Mouse (Mus musculus): ENCODE measurements around the gene Tbc1d10c. TPM values are rescaled to one million over a fixed set of nuclear protein-coding genes. Genes with fewer than 3 reads are reported as not detected.

Tbc1d10c gene
- polyA plus RNA-seq, 1 experiment from 2014 or later, result 0.58 TPM

- no peak overlapping the region for H3K9ac ChIP-seq (ENCODE audit: low read depth, low read length)
- no peak overlapping the region for H3K4me2 ChIP-seq (ENCODE audit: low read length)
- 66% methylated on average over 3 of the region's 3 CpGs for WGBS
- no peak overlapping the region for H3K27ac ChIP-seq (ENCODE audit: low read length)
- peaks cover 20% of the 10 kb centered on the region for H3K36me3 ChIP-seq (ENCODE audit: control insufficient read depth, insufficient read depth, low read length)
- H3K27me3 ChIP-seq (ENCODE audit: control insufficient read depth, insufficient read depth, low read depth, low read length), result no peaks in the 10 kb centered on the region
- H3K4me3 ChIP-seq (ENCODE audit: low read depth, low read length), result no peak overlapping the region
- H3K9me3 ChIP-seq (replicated peaks; ENCODE audit: control insufficient read depth, low read length, poor library complexity, severe bottlenecking), result no peaks in the 10 kb centered on the region
- H3K4me1 ChIP-seq (ENCODE audit: control insufficient read depth, insufficient read depth, low read length), result peaks cover 28% of the 10 kb centered on the region
- ATAC-seq, result no peak
These were observed 6.1 kb upstream of the Tbc1d10c start for GRCm38 (mm10) chr19:4197180-4197579.

- Histone ChIP-seq H3K36me3 (ENCODE audit: control insufficient read depth, insufficient read depth, low read length) (peaks cover 20% of the 10 kb centered on the region), H3K9me3 (replicated peaks; ENCODE audit: control insufficient read depth, low read length, poor library complexity, severe bottlenecking) (no peaks in the 10 kb centered on the region), H3K4me3 (ENCODE audit: low read depth, low read length) (no peak overlapping the region), H3K4me1 (ENCODE audit: control insufficient read depth, insufficient read depth, low read length) (peaks cover 24% of the 10 kb centered on the region), H3K9ac (ENCODE audit: low read depth, low read length) (no peak overlapping the region), H3K4me2 (ENCODE audit: low read length) (no peak overlapping the region), H3K27ac (ENCODE audit: low read length) (no peak overlapping the region), H3K27me3 (ENCODE audit: control insufficient read depth, insufficient read depth, low read depth, low read length) (no peaks in the 10 kb centered on the region)
- ATAC-seq, result no peak
- WGBS, result 68% methylated on average over 5 of the region's 5 CpGs
These were observed 5.5 kb upstream of the Tbc1d10c start for GRCm38 (mm10) chr19:4196548-4196947.

GRCm38 (mm10) chr19:4196048-4196447 lies 5.0 kb upstream of the Tbc1d10c start:
- peaks cover 25% of the 10 kb centered on the region for H3K4me1 ChIP-seq (ENCODE audit: control insufficient read depth, insufficient read depth, low read length)
- no peak overlapping the region for H3K9ac ChIP-seq (ENCODE audit: low read depth, low read length)
- no peak overlapping the region for H3K4me3 ChIP-seq (ENCODE audit: low read depth, low read length)
- H3K27me3 ChIP-seq (ENCODE audit: control insufficient read depth, insufficient read depth, low read depth, low read length), result no peaks in the 10 kb centered on the region
- H3K9me3 ChIP-seq (replicated peaks; ENCODE audit: control insufficient read depth, low read length, poor library complexity, severe bottlenecking), result no peaks in the 10 kb centered on the region
- ATAC-seq, result no peak
- 81% methylated on average over 2 of the region's 2 CpGs for WGBS
- H3K36me3 ChIP-seq (ENCODE audit: control insufficient read depth, insufficient read depth, low read length), result peaks cover 20% of the 10 kb centered on the region
- H3K27ac ChIP-seq (ENCODE audit: low read length), result no peak overlapping the region
- no peak overlapping the region for H3K4me2 ChIP-seq (ENCODE audit: low read length)

- H3K9ac ChIP-seq (ENCODE audit: low read depth, low read length), result no peak overlapping the region
- H3K4me2 ChIP-seq (ENCODE audit: low read length), result no peak overlapping the region
- no peaks in the 10 kb centered on the region for H3K9me3 ChIP-seq (replicated peaks; ENCODE audit: control insufficient read depth, low read length, poor library complexity, severe bottlenecking)
- 79% methylated on average over 12 of the region's 12 CpGs for WGBS
- peaks cover 14% of the 10 kb centered on the region for H3K4me1 ChIP-seq (ENCODE audit: control insufficient read depth, insufficient read depth, low read length)
- H3K27ac ChIP-seq (ENCODE audit: low read length), result no peak overlapping the region
- no peak overlapping the region for H3K4me3 ChIP-seq (ENCODE audit: low read depth, low read length)
- H3K36me3 ChIP-seq (ENCODE audit: control insufficient read depth, insufficient read depth, low read length), result peaks cover 20% of the 10 kb centered on the region
- H3K27me3 ChIP-seq (ENCODE audit: control insufficient read depth, insufficient read depth, low read depth, low read length), result no peaks in the 10 kb centered on the region
- no peak for ATAC-seq
These were observed 3.9 kb upstream of the Tbc1d10c start for GRCm38 (mm10) chr19:4194776-4195650.

- H3K9me3 ChIP-seq (replicated peaks; ENCODE audit: control insufficient read depth, low read length, poor library complexity, severe bottlenecking), result no peaks in the 10 kb centered on the region
- H3K4me3 ChIP-seq (ENCODE audit: low read depth, low read length), result no peak overlapping the region
- H3K4me1 ChIP-seq (ENCODE audit: control insufficient read depth, insufficient read depth, low read length), result peaks cover 13% of the 10 kb centered on the region
- H3K27me3 ChIP-seq (ENCODE audit: control insufficient read depth, insufficient read depth, low read depth, low read length), result no peaks in the 10 kb centered on the region
- H3K27ac ChIP-seq (ENCODE audit: low read length), result no peak overlapping the region
- ATAC-seq, result no peak
- H3K36me3 ChIP-seq (ENCODE audit: control insufficient read depth, insufficient read depth, low read length), result peaks cover 20% of the 10 kb centered on the region
- H3K4me2 ChIP-seq (ENCODE audit: low read length), result no peak overlapping the region
- no peak overlapping the region for H3K9ac ChIP-seq (ENCODE audit: low read depth, low read length)
- WGBS, result 91% methylated on average over 8 of the region's 8 CpGs
These were observed 3.1 kb upstream of the Tbc1d10c start for GRCm38 (mm10) chr19:4194021-4194724.

GRCm38 (mm10) chr19:4193129-4193528 lies 2.0 kb upstream of the Tbc1d10c start:
- no peak for ATAC-seq
- peak overlapping the region; percentile 75 for H3K4me2 ChIP-seq (ENCODE audit: low read length)
- peak overlapping the region; percentile 95 for H3K4me3 ChIP-seq (ENCODE audit: low read depth, low read length)
- H3K9ac ChIP-seq (ENCODE audit: low read depth, low read length), result peak overlapping the region; percentile 98
- peaks cover 20% of the 10 kb centered on the region for H3K36me3 ChIP-seq (ENCODE audit: control insufficient read depth, insufficient read depth, low read length)
- peaks cover 13% of the 10 kb centered on the region for H3K4me1 ChIP-seq (ENCODE audit: control insufficient read depth, insufficient read depth, low read length)
- H3K27ac ChIP-seq (ENCODE audit: low read length), result no peak overlapping the region
- no peaks in the 10 kb centered on the region for H3K27me3 ChIP-seq (ENCODE audit: control insufficient read depth, insufficient read depth, low read depth, low read length)
- 56% methylated on average over 6 of the region's 6 CpGs for WGBS
- no peaks in the 10 kb centered on the region for H3K9me3 ChIP-seq (replicated peaks; ENCODE audit: control insufficient read depth, low read length, poor library complexity, severe bottlenecking)

GRCm38 (mm10) chr19:4192251-4192985 lies 1.3 kb upstream of the Tbc1d10c start:
- H3K4me3 ChIP-seq (ENCODE audit: low read depth, low read length), result peak overlapping the region; percentile 95
- peak overlapping the region; percentile 89 for H3K27ac ChIP-seq (ENCODE audit: low read length)
- peak overlapping the region; percentile 98 for H3K9ac ChIP-seq (ENCODE audit: low read depth, low read length)
- H3K9me3 ChIP-seq (replicated peaks; ENCODE audit: control insufficient read depth, low read length, poor library complexity, severe bottlenecking), result no peaks in the 10 kb centered on the region
- peak overlapping the region; percentile 75 for H3K4me2 ChIP-seq (ENCODE audit: low read length)
- under 1% methylated on average over 46 of the region's 52 CpGs for WGBS
- ATAC-seq, result peak; percentile 61
- no peaks in the 10 kb centered on the region for H3K27me3 ChIP-seq (ENCODE audit: control insufficient read depth, insufficient read depth, low read depth, low read length)
- H3K4me1 ChIP-seq (ENCODE audit: control insufficient read depth, insufficient read depth, low read length), result peaks cover 13% of the 10 kb centered on the region
- H3K36me3 ChIP-seq (ENCODE audit: control insufficient read depth, insufficient read depth, low read length), result peaks cover 20% of the 10 kb centered on the region

- Histone ChIP-seq H3K4me2 (ENCODE audit: low read length) (peak within 1 kb of the TSS; percentile 75), H3K27ac (ENCODE audit: low read length) (peak within 1 kb of the TSS; percentile 89), H3K36me3 (ENCODE audit: control insufficient read depth, insufficient read depth, low read length) (peaks cover 17% of the 10 kb centered on the region), H3K4me3 (ENCODE audit: low read depth, low read length) (peak within 1 kb of the TSS; percentile 95), H3K27me3 (ENCODE audit: control insufficient read depth, insufficient read depth, low read depth, low read length) (no peaks in the 10 kb centered on the region), H3K4me1 (ENCODE audit: control insufficient read depth, insufficient read depth, low read length) (peaks cover 13% of the 10 kb centered on the region), H3K9me3 (replicated peaks; ENCODE audit: control insufficient read depth, low read length, poor library complexity, severe bottlenecking) (no peaks in the 10 kb centered on the region), H3K9ac (ENCODE audit: low read depth, low read length) (peak within 1 kb of the TSS; percentile 98)
- 7% methylated on average over 35 of the region's 47 CpGs for WGBS
- peak; percentile 91 for ATAC-seq
These were observed 605 bp upstream of the Tbc1d10c start, which contains the start of gene Ppp1ca for GRCm38 (mm10) chr19:4191528-4192250. Gene Ppp1ca, plus strand, starts transcription at chr19:4192065.

Measured in midbrain, embryonic 16.5 days (tissue).